Mouse (Mus musculus) hematopoietic multipotent progenitor cell, adult 10-12 weeks (in vitro differentiated cells): ENCODE data around the gene Olfr1325. TPM values are rescaled to one million over a fixed set of nuclear protein-coding genes. Genes with fewer than 3 reads are reported as not detected.

Experiments used
- polyA plus RNA-seq: library from polyadenylated mRNA; stranded (reverse); fragments of >175 nt; gene quantifications from 2 replicates; pipeline ENCODE4 v1.2.3, GENCODE M21; 2012; ENCODE audit warnings: low replicate concordance

The Olfr1325 gene
- not detected in 2 replicates for polyA plus RNA-seq

DNA sequence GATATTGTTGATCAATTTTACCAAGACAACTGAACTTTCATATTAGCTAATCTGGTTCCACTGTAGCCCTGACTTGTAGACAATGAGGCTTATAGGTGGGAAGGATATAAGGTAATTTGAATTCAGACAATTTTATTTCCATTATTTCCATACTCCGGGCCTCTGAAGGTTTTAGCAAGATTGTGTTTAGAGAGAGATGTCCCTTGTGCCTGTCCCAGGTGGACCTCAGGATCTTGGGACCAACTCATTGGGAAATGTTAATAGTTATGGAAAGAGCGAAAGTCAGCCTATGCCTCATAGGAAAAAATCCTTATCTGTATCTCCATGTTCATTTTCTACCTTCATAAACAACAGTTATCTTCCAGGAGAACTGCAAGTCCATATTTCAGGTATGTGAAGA, at the start of gene Olfr1325:
Gene Olfr1325, plus strand, starts transcription at position 301 of the 400 bp plus-strand sequence.

DNA sequence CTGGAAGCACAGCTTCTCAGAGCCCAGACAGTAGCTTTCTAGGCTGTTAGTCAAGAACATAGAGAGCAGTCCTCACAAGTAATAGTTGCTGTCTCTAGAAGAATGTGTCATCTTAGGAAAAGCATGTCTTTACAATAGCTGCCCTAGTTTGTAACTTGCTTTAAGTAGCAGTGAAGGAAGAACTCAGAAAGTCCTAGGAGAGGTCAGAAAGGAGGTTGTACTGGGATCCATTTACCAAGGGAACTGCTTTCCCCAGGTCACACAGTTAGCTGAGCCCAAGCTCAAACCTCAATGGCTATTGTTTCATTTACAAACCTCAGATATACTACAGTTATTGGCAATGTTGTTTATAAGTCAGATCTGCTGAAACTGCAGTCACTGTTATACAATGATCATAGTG, 17.7 kb upstream of the Olfr1325 start, which contains the start of gene Olfr1326-ps1:
Gene Olfr1326-ps1, minus strand, starts transcription at position 101 of the 400 bp plus-strand sequence.

DNA sequence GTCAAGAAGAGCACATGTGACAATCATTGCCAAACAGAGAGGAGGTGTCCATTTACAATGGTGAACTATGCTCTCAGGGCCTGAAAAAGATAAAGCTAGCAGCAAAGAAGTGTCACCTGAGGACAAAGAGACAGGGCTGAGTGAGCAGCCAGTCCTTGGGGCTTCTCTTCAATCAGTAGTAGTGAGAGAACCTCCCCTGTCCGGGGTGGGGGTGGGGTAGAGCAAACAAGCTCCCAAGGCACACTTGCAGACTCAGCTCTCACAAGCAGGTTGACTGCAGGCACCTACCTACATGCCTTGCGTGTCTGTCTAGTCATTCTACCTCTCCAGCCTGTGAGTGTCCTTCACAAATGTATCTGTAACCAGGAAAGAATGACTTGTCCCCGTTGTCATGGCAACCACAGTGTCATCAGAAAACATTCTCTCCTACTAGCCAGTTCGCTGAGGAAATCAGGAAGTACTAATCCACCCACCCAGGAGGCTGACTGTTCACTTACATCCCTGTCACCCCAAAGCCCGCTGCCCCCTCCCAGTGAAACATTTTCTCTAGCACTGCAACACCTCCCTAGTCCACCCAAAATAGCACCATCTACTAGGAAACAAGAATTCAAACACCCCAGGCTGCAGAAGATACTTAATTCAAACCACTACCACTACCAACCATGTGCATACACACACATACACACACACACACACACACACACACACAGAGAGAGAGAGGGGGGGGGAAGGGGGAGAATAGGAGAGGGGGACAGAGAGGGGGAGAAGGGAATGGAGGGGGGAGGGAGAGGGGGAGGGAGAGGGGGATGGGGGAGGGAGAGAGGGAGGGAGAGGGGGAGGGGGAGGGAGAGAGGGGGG, 53.2 kb downstream of the Olfr1325 start, which contains the start of gene Gm5640:
Gene Gm5640, minus strand, starts transcription at position 170 of the 858 bp plus-strand sequence.

Other genes with a start within 250 kb of the Olfr1325 start
- gene Lage3, start 239.1 kb upstream of the Olfr1325 start, polyA plus RNA-seq: 3.3 and 4.9 TPM in 2 replicates
- gene Ubl4a, start 219.5 kb upstream of the Olfr1325 start, polyA plus RNA-seq: 10.3 and 20.7 TPM in 2 replicates
- 5.2 and 7.6 TPM in 2 replicates for gene Slc10a3, start 219.3 kb upstream of the Olfr1325 start, polyA plus RNA-seq
- 14.6 and 17.1 TPM in 2 replicates for gene Fam3a, start 199.4 kb upstream of the Olfr1325 start, polyA plus RNA-seq
- 16.9 and 22.2 TPM in 2 replicates for gene Ikbkg, start 199.4 kb upstream of the Olfr1325 start, polyA plus RNA-seq
- 10.9 and 17.0 TPM in 2 replicates for gene G6pdx, start 163.5 kb upstream of the Olfr1325 start, polyA plus RNA-seq
- gene Gm6880, start 111.3 kb upstream of the Olfr1325 start, polyA plus RNA-seq: not detected in 2 replicates
- gene Olfr1326-ps1, start 17.8 kb upstream of the Olfr1325 start, polyA plus RNA-seq: not detected in 2 replicates
- not detected in 2 replicates for gene Gm5640, start 53.0 kb downstream of the Olfr1325 start, polyA plus RNA-seq
- gene Gm6890, start 148.2 kb downstream of the Olfr1325 start, polyA plus RNA-seq: not detected in 2 replicates
- gene Gm5936, start 244.5 kb downstream of the Olfr1325 start, polyA plus RNA-seq: not detected in 2 replicates